Mouse (Mus musculus) C2C12 (cell line): ENCODE results near the gene Utrn. TPM values are rescaled to one million over a fixed set of nuclear protein-coding genes. Genes with fewer than 3 reads are reported as not detected.

Source experiments
- H3K27me3 ChIP-seq: one replicate; pipeline ENCODE4 v1.6.1; 2011; ENCODE audit not compliant: control insufficient read depth, insufficient read depth, insufficient read length
- H3K36me3 ChIP-seq: one replicate; pipeline ENCODE4 v1.6.1; 2011; ENCODE audit not compliant: control insufficient read depth, insufficient read depth
- H3K4me3 ChIP-seq: one replicate; pipeline ENCODE4 v1.5.1; 2011; ENCODE audit warnings: mild to moderate bottlenecking, control low read depth; ENCODE audit not compliant: poor library complexity, insufficient read depth, severe bottlenecking
- H3K79me2 ChIP-seq: one replicate; pipeline ENCODE4 v1.6.1; 2011; ENCODE audit not compliant: control insufficient read depth, insufficient read depth
- H3K79me3 ChIP-seq: one replicate; pipeline ENCODE4 v1.6.1; 2011; ENCODE audit warnings: low read depth, control low read depth
- H3ac ChIP-seq: one replicate; pipeline ENCODE3; 2011; ENCODE audit warnings: low read depth; ENCODE audit not compliant: control insufficient read depth, insufficient read length
- CEBPB ChIP-seq: IDR thresholded peaks from one replicate; pipeline ENCODE4 v1.6.1; 2011; ENCODE audit warnings: low read depth, mild to moderate bottlenecking, control low read depth, moderate library complexity
- CTCF ChIP-seq: IDR thresholded peaks from one replicate; pipeline ENCODE4 v1.5.1; 2011; ENCODE audit not compliant: control insufficient read depth, insufficient read depth, insufficient read length
- FOSL1 ChIP-seq: IDR thresholded peaks from one replicate; pipeline ENCODE4 v1.8.0; 2011; ENCODE audit warnings: mild to moderate bottlenecking, low read length; ENCODE audit not compliant: poor library complexity, insufficient read depth, severe bottlenecking
- MAX ChIP-seq: IDR thresholded peaks from one replicate; pipeline ENCODE4 v1.6.1; 2011; ENCODE audit warnings: mild to moderate bottlenecking, control low read depth
- MYOD1 ChIP-seq: IDR thresholded peaks from one replicate; pipeline ENCODE4 v1.6.1; 2011; ENCODE audit warnings: low read depth; ENCODE audit not compliant: control insufficient read depth, insufficient read length
- MYOG ChIP-seq: IDR thresholded peaks from one replicate; pipeline ENCODE4 v1.6.1; 2011; ENCODE audit not compliant: control insufficient read depth, insufficient read length; ENCODE audit errors: extremely low read depth
- USF1 ChIP-seq: IDR thresholded peaks from one replicate; pipeline ENCODE4 v1.6.1; 2011; ENCODE audit warnings: low read depth, mild to moderate bottlenecking, control low read depth, moderate library complexity
- polyA plus RNA-seq: library from polyadenylated mRNA; unstranded; fragments of >200 nt; fragmentation: generic; extraction: Trizol; gene quantifications from one replicate; pipeline ENCODE4 v1.2.1, GENCODE M21; 2012; ENCODE audit warnings: missing spikeins

Utrn gene
- polyA plus RNA-seq, 1 experiment: 10.5 TPM

DNA sequence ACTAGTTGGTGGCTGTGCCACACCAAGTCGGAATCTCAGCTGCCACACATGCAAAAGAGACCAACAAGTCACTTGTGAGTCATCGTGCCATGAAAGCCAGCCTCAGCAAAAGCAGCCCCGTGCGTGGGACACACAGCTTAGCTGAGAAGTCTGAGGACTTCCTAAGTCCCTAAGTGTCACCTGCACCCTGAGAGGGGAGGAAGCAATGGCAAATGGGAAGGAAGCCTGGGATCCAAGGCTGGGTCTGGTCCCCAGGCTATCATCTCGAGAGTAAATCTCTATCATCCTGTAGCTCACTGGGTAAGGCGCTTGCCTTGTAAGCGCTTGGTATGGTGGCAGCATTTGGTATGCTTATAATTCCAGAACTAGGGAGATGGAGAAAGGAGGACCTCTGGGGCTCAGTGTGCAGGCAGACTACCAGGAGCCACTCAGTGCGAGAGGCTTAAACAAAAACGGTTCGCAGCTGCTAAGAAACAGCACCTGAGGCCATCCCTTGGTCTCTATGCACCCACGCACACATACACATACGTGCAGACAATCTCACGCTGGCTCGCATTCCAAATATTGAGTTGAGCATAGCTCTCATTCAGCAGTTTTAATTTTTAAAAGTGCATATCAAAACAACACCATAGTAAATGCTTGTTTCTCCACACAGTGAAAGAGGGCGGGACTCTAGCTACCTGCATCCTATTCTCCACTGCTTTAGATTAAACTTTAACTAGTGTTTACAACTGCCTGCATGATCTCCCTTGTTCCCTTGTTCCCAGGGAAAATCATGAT lies 16.6 kb downstream of the Utrn start:
- peaks cover 15% of the 10 kb centered on the region for H3K36me3 ChIP-seq
- no peak overlapping the region for H3K4me3 ChIP-seq
- H3K79me2 ChIP-seq: peaks cover 100% of the 10 kb centered on the region
- peaks cover 87% of the 10 kb centered on the region for H3K79me3 ChIP-seq
- no peak for TF ChIP-seq CTCF
- H3K27me3 ChIP-seq: no peaks in the 10 kb centered on the region
- no peak overlapping the region for H3ac ChIP-seq

DNA sequence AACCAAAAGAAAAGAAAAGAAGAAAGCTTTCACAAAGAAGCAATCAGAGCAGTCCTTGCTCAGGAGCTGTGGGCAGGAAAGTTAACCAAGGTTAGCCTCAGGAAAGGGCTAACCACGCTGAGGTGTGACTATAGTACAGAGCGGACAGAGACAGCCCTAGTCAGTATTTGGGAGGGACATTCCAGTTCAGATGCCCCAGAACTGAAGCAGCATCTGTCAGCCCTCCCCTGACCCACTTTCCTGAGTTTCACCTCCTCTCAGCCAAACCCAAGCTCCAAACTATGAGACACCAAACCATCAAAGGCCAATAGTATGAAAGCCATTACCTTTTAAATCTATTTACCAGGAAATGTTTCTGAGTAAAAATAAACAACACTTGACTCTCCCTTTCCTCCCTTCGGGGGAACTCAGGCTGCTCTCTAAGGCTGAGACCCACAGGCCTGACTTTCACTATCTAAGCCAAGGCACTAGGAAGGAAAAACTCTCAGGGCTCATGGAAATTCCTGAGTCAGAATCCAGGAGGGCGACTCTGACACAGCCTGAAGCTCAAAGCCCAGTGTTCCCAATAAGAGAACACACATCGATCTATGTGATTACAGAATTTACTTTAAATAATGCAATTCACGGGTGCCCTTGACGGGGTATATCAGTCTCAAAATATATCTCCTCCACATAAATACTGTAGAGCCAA lies 18.2 kb downstream of the Utrn start:
- Histone ChIP-seq H3K36me3 (peaks cover 10% of the 10 kb centered on the region), H3K79me3 (peaks cover 73% of the 10 kb centered on the region), H3K27me3 (no peaks in the 10 kb centered on the region), H3ac (no peak overlapping the region), H3K4me3 (no peak overlapping the region), H3K79me2 (peaks cover 92% of the 10 kb centered on the region)
- TF ChIP-seq MYOD1 (no peak), CTCF (no peak), CEBPB (no peak), FOSL1 (no peak), USF1 (no peak), MAX (no peak), MYOG (no peak)

- Histone ChIP-seq H3K4me3 (no peak overlapping the region), H3K79me3 (peaks cover 63% of the 10 kb centered on the region), H3K79me2 (peaks cover 92% of the 10 kb centered on the region), H3K36me3 (peaks cover 4% of the 10 kb centered on the region), H3ac (no peak overlapping the region), H3K27me3 (no peaks in the 10 kb centered on the region)
- TF ChIP-seq CTCF (no peak), MYOD1 (no peak), MYOG (no peak), FOSL1 (no peak), USF1 (no peak), CEBPB (no peak), MAX (no peak)
Observed at GRCm38 (mm10) chr10:12848322-12849108, 20.6 kb downstream of the Utrn start.

DNA sequence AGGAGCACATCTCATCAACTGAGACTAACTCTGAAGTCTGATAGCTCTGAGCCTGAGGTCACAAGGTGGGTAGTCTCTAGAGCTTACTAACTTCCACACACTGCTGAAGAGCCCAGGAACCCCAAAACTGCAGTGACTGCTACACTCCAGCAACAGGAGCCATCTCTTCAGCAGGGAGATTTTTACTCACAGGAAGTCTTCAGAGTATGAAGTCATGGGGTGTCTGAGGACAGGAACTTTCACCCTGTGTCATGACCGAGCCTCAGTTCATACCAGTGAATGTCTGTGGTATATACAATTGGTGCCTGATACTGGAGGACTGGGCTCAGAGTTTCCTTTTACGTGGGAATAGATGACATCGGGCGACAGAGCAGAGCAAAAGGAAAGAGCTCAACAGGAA lies 26.6 kb downstream of the Utrn start:
- TF ChIP-seq MYOG: no peak
- TF ChIP-seq MAX: no peak
- no peak for TF ChIP-seq MYOD1
- no peak for TF ChIP-seq FOSL1
- no peak for TF ChIP-seq CEBPB
- TF ChIP-seq CTCF: no peak
- no peak for TF ChIP-seq USF1
- peaks cover 83% of the 10 kb centered on the region for H3K79me2 ChIP-seq
- peaks cover under 1% of the 10 kb centered on the region for H3K36me3 ChIP-seq
- no peak overlapping the region for H3ac ChIP-seq
- H3K27me3 ChIP-seq: no peaks in the 10 kb centered on the region
- no peak overlapping the region for H3K4me3 ChIP-seq
- H3K79me3 ChIP-seq: peaks cover 43% of the 10 kb centered on the region

GRCm38 (mm10) chr10:12841497-12841896 lies 27.7 kb downstream of the Utrn start:
- H3K27me3 ChIP-seq: no peaks in the 10 kb centered on the region
- H3K4me3 ChIP-seq: no peak overlapping the region
- H3K79me3 ChIP-seq: peaks cover 50% of the 10 kb centered on the region
- peaks cover 3% of the 10 kb centered on the region for H3K36me3 ChIP-seq
- TF ChIP-seq MYOG (no peak), FOSL1 (no peak), USF1 (no peak), CTCF (no peak), MAX (no peak), CEBPB (no peak), MYOD1 (no peak)
- no peak overlapping the region for H3ac ChIP-seq
- peaks cover 85% of the 10 kb centered on the region for H3K79me2 ChIP-seq
